Mouse (Mus musculus) liver, adult 2 months (tissue): ENCODE measurements around the gene Abca7. TPM values are rescaled to one million over a fixed set of nuclear protein-coding genes. Genes with fewer than 3 reads are reported as not detected.

Source experiments
- DNase-seq: peaks from one replicate; pipeline ENCODE4 v3.0.0-alpha.2; 2011; ENCODE audit warnings: low read depth, low spot score; ENCODE audit errors: extremely low read depth
- H3K27ac ChIP-seq: fragments of 200-500 bp; replicated peaks from 2 replicates; pipeline ENCODE4 v1.5.1; 2012; ENCODE audit warnings: low read depth, mild to moderate bottlenecking, control low read depth, inconsistent platforms, low read length; ENCODE audit not compliant: insufficient read depth
- H3K27me3 ChIP-seq: fragments of 200-500 bp; 2 replicates; pipeline ENCODE4 v1.6.1; 2012; ENCODE audit warnings: mild to moderate bottlenecking, moderate library complexity, low read length, inconsistent platforms; ENCODE audit not compliant: control insufficient read depth, insufficient read depth
- H3K36me3 ChIP-seq: fragments of 200-500 bp; 2 replicates; pipeline ENCODE4 v1.6.1; 2012; ENCODE audit warnings: low read length, inconsistent platforms; ENCODE audit not compliant: control insufficient read depth, insufficient read depth
- H3K4me1 ChIP-seq: fragments of 200-500 bp; 2 replicates; pipeline ENCODE4 v1.6.1; 2011; ENCODE audit warnings: low read length; ENCODE audit not compliant: control insufficient read depth, insufficient read depth
- H3K4me3 ChIP-seq: fragments of 200-500 bp; 2 replicates; pipeline ENCODE4 v1.5.1; 2011; ENCODE audit warnings: low read depth, mild to moderate bottlenecking, control low read depth, low read length, moderate library complexity; ENCODE audit not compliant: insufficient read depth
- H3K79me2 ChIP-seq: fragments of 200-500 bp; 2 replicates; pipeline ENCODE4 v1.6.1; 2012; ENCODE audit warnings: inconsistent platforms, mild to moderate bottlenecking, low read length, moderate library complexity; ENCODE audit not compliant: control insufficient read depth, insufficient read depth
- H3K9ac ChIP-seq: fragments of 200-500 bp; 2 replicates; pipeline ENCODE4 v1.6.1; 2012; ENCODE audit warnings: low read depth, mild to moderate bottlenecking, control low read depth, inconsistent platforms, low read length
- CTCF ChIP-seq: fragments of 200-500 bp; IDR thresholded peaks from 2 replicates; pipeline ENCODE4 v1.5.1; 2011; ENCODE audit warnings: low read depth, low read length, control low read depth
- POLR2A ChIP-seq: fragments of 200-500 bp; IDR thresholded peaks from 2 replicates; pipeline ENCODE4 v1.6.1; 2011; ENCODE audit warnings: low read length, control low read depth; ENCODE audit not compliant: insufficient read depth; ENCODE audit errors: extremely low read depth
- WGBS: fragments of 180-500 bp; shearing (Covaris S2); methylation state at CpG from one replicate; pipeline ENCODE4 v1.1.7; 2018; 5-methylcytosine and 5-hydroxymethylcytosine counted together
- polyA plus RNA-seq: library from polyadenylated mRNA; depleted of rRNA; stranded (reverse); fragments of >200 nt; gene quantifications from 2 replicates; pipeline ENCODE4 v1.2.3, GENCODE M21; 2012
- total RNA-seq: library from RNA; depleted of rRNA; stranded (reverse); fragments of >200 nt; gene quantifications from 2 replicates; pipeline ENCODE4 v1.2.3, GENCODE M21; 2014

Gene Abca7
- total and polyA plus RNA-seq, 2 experiments = 1.4 to 3.2 TPM

DNA sequence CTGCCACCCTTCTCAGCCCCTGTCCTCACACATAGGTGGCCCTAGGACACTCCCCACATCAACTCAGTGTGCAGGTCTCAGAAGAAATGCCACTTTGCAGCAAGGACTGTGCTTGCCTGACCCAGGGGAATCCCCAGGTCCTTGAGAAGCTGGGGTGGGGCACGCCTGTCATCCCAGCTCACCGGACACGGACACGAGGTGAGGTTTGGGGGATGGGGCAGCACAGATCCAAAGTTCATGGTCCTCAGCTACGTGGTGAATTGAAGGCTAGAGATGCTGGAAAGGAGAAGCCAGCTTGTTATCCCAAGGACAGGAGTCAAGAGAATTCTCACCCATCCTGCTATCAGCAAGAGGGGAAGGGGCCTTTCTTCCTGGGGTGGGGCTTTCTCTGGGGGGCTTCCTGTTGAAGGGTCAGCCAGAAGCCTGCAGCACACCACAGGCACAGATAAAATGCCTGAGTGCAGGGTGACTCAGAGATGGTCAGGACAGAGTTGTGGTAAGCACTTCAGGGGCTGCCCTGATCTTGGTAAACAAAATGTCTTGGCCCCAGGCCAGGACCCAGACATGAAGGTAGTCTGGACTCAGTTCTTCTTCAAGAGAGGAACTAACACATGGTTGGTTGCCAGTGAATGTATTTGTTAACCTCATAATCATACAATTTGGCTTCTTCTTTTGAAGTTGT lies 36.6 kb downstream of the Abca7 start:
- 5% methylated on average over 5 of the region's 5 CpGs for WGBS
- Histone ChIP-seq H3K9ac (no peak overlapping the region), H3K79me2 (no peaks in the 10 kb centered on the region), H3K27ac (peak overlapping the region; percentile 30), H3K4me3 (no peak overlapping the region), H3K27me3 (no peaks in the 10 kb centered on the region), H3K36me3 (peaks cover 3% of the 10 kb centered on the region; the same call in 1 of the 2 replicates), H3K4me1 (peaks cover 7% of the 10 kb centered on the region; the same call in 1 of the 2 replicates)
- peak; percentile 33 for DNase-seq
- TF ChIP-seq POLR2A = no peak
- TF ChIP-seq CTCF = no peak

DNA sequence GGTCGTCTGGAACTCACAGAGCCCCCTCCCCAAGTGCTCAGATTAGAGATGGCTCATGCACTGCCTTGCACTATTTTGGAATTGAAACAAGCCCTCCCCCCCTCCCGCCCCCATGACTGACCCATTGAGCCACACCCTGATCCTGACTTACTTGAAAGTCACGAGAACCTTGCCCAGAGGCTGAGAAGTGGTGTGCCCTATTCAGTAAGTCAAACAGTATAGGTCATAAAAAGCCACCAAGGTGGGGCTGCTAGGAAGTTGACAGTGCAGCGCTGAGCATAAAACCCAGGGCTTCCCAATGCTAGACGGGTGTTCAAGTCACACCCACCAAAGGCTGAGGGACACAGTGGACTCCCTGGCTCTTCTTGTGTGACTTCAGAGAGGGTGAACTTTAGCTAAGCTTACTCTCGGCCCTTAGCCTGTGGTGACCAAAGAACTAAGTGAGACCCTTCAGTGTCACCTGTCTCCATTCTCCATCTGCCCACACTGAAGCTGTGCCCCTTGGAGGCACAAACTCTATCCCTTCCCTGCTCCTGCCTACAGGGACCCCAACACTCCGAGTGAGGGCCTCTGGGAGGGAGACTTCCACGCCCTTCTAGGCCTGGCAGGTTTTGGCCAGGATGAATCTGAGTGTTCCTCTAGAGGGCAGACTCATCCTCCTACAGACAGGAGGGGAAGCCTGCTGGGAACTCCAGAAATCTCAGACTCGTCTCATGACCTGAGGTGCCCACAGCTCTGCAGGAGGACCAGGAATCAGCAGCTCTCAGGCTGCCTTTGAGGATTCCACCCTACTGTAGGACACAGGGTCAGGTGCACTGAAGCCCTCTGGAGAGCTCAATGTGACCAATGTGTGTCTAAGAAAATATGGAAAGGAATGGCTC lies 37.5 kb downstream of the Abca7 start:
- H3K79me2 ChIP-seq = peaks cover 5% of the 10 kb centered on the region; the same call in 1 of the 2 replicates
- no peak overlapping the region for H3K9ac ChIP-seq
- no peaks in the 10 kb centered on the region for H3K27me3 ChIP-seq
- TF ChIP-seq CTCF (peak; percentile 62), POLR2A (no peak)
- no peak overlapping the region for H3K4me3 ChIP-seq
- DNase-seq = peak; percentile 42
- H3K27ac ChIP-seq = peak overlapping the region; percentile 35
- WGBS = 37% methylated on average over 9 of the region's 9 CpGs
- H3K4me1 ChIP-seq = peaks cover 11% of the 10 kb centered on the region; the same call in 1 of the 2 replicates
- peaks cover 3% of the 10 kb centered on the region; the same call in 1 of the 2 replicates for H3K36me3 ChIP-seq

DNA sequence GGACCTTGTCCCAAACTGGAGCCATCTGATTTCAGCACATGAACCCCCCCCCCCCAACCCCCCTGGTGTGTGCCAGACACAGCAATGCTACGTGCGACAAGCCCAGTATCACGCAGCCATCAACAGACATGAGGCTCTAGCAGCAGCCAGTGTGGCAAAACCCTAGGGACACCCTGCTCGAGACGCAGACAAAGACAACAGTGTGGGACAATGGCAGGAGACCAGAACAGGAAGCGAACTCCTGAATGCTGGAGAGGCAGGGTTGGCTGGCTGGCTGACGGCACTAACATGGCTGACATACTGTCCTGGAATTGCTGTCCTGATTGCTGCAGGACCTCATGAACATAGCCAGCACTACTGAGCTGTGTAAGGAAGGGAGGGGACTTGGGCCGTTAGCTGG lies 38.9 kb downstream of the Abca7 start:
- peaks cover 14% of the 10 kb centered on the region; the same call in 1 of the 2 replicates for H3K4me1 ChIP-seq
- DNase-seq = no peak
- H3K36me3 ChIP-seq = peaks cover 3% of the 10 kb centered on the region; the same call in 1 of the 2 replicates

DNA sequence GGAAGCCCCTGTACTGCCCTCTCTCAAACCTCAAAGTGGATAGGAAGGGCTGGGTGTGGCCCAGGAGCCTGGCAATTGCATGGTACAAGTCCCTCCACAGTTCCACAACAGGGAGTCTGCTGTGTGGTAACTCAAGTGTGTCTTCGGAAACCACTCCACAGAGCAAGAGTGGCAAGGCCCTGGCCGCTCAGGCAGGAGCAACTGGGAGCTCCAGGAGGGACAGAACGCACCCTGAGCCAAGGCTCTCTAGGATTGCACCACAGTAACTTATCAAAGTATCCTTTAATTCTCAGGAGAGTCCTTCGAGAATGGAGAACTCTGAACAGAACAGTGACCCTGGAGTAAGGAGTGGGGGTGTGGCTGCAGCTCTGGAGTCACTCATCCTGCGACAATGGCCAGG lies 39.4 kb downstream of the Abca7 start:
- H3K36me3 ChIP-seq = peaks cover 3% of the 10 kb centered on the region; the same call in 1 of the 2 replicates
- peaks cover 9% of the 10 kb centered on the region; the same call in 1 of the 2 replicates for H3K79me2 ChIP-seq
- H3K4me3 ChIP-seq = no peak overlapping the region
- TF ChIP-seq CTCF (no peak), POLR2A (no peak)
- peaks cover 14% of the 10 kb centered on the region; the same call in 1 of the 2 replicates for H3K4me1 ChIP-seq
- H3K27me3 ChIP-seq = no peaks in the 10 kb centered on the region
- DNase-seq = no peak
- H3K27ac ChIP-seq = no peak overlapping the region
- H3K9ac ChIP-seq = no peak overlapping the region
- 89% methylated on average over 5 of the region's 5 CpGs for WGBS

More for the DNA sequence above, 38.9 kb downstream of the Abca7 start:
- no peaks in the 10 kb centered on the region for H3K27me3 ChIP-seq
- H3K27ac ChIP-seq = no peak overlapping the region
- WGBS = 89% methylated on average over 8 of the region's 8 CpGs
- peaks cover 9% of the 10 kb centered on the region; the same call in 1 of the 2 replicates for H3K79me2 ChIP-seq
- TF ChIP-seq CTCF (no peak), POLR2A (no peak)
- no peak overlapping the region for H3K9ac ChIP-seq
- no peak overlapping the region for H3K4me3 ChIP-seq

DNA sequence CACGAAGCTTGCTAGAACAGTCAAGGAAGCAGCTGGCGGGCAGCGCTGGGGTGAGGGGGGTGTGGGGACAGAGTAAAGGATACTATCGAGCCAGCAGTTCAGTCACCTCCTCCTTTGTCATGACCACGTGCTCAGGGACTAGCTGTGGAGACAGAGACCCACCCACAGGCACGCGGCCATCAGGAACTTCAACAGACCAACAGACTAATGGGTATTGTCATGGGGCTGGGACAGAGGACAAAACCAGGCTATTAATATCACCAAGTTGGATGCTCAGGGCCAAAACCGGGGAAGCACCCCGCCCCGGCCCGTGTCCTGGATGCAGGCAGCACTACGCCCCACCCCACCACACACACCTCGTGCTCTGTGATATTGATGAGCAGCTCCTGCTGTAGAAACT lies 40.5 kb downstream of the Abca7 start:
- WGBS = 92% methylated on average over 13 of the region's 13 CpGs

More for the DNA sequence above, 40.5 kb downstream of the Abca7 start:
- Histone ChIP-seq H3K4me3 (no peak overlapping the region), H3K79me2 (peaks cover 9% of the 10 kb centered on the region; the same call in 1 of the 2 replicates), H3K36me3 (peaks cover 3% of the 10 kb centered on the region; the same call in 1 of the 2 replicates), H3K4me1 (peaks cover 14% of the 10 kb centered on the region; the same call in 1 of the 2 replicates), H3K9ac (no peak overlapping the region), H3K27me3 (no peaks in the 10 kb centered on the region), H3K27ac (no peak overlapping the region)
- TF ChIP-seq POLR2A = no peak
- no peak for TF ChIP-seq CTCF
- DNase-seq = no peak
